Mouse (Mus musculus) cerebellum, adult 9-11 months (tissue): ENCODE measurements at regions not wholly inside any gene's neighbourhood (a gene's known extent, or its start where the extent isn't known, plus 50 kb on each side); places are given as distances from the start of the nearest gene placed in this dataset.

Experiments
- DNase-seq: peaks from one replicate; pipeline ENCODE4 v3.0.0; 2022

DNA sequence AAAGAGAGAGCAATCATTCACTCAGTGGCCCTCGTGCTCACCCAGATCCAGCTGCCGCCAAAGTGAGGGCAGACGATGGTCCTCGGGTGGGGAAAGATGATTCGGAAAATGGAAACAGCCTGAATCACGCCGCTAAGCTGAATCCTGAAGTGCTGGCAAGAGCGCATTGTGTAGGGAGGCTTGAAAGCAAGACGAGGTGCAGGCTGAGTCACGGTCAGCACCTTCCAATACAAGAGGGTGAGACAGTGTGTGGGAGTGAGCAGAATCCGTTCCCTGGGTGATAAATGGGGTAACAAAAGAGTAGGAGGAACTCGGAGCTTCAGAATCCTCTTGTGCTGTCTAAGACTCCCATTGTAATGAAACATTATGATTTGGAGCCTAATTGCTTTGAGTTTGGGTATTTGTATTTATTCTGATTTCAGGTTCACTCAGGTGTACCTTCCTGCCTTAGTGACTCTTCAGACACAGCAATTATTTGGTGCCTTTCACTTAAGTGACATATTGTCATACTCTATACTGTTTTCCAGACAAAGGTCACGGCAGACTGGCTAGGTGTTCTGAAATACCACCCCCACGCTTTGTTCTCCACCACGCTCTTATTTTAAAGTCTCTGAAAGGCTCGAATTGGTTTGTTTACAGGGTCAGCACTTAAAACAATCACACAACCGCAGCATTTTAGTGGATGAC is 70.0 kb downstream of the Mbip start:
- DNase-seq = no peak

- no peak for DNase-seq
Observed at GRCm38 (mm10) chr12:56265049-56265448, 80.6 kb downstream of the Mbip start.

GRCm38 (mm10) chr12:56261471-56261870 is 84.2 kb downstream of the Mbip start:
- DNase-seq = no peak

- no peak for DNase-seq
Observed at GRCm38 (mm10) chr12:56258401-56259050, 87.2 kb downstream of the Mbip start.

- no peak for DNase-seq
Observed at GRCm38 (mm10) chr12:56256243-56256881, 89.3 kb downstream of the Mbip start.

GRCm38 (mm10) chr12:56252612-56253444 is 92.9 kb downstream of the Mbip start:
- DNase-seq = no peak

DNA sequence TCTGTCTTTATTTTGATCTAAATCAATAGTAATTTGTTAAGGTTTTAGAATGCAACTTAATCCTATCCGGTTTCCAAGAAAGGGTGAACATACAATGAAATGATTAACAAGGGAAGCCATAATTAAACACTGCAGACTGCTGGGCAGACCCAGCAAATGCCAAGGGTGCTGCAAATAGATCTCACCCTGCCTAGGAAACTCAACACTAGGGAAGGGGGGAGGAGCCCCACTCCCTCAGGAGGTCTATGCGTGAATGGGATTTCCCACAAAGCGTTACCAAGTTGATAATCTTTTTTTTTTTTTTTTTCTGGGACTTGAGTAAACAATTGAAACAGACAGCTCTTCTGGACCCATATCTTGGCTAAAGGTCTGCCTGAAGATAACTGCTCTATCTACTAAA is 95.4 kb downstream of the Mbip start:
- no peak for DNase-seq

DNA sequence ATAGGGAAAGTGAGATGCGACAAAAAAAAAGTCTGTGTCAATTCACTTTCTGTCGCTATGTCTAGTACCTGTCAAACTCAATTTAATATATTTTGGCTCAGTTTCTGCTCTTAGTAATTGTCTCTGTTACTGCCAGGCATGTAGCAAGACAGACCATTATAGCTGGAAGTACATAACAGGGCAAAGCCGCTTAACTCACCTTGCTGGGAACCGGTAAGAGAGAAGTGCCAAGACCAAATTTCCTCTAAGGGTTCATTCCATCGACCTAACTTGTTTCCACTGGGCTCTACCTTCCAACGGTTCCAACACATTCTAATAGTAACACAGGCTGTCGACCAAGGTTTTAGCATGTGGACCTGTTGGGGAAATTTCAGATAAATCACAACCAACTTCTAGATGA is 99.3 kb downstream of the Mbip start:
- DNase-seq = no peak

DNA sequence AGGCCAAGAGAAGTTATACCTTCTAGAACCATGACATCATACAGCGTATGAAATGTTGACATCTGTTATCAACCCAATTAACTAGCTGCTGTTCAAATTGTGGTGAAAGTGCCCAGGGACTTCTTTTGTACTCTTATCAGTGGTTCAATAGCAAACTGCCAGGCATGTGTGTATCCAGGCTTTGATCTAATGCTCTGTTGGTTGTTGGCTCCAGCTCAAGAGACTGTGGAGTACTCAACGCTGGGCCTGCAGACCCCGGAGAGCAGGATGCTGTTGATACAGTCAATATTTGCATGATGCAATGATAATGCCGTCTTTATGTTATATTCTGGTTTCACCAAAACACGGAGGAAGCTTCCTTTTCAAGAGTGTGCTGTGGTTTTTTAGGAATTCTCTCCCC is 102.9 kb downstream of the Mbip start:
- no peak for DNase-seq

DNA sequence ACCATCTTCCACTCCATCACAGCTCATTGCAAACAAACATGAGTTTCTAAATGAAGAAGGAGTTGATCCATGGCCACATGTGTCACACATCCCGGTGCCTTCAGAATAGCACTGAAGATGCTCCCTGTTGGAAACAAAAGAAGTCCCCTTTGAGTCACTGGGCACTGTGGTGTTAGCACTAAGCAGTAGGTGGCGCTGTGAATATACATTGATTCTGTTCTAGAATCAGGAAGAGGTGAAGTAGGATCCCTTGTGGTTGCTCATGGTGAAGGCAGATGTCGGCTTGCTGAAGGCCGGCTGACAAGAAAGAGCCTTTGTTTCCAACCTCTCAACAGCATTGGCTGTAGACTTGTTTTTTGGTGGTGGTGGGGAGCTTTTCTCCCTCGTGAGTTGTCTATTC is 104.0 kb downstream of the Mbip start:
- DNase-seq = peak; percentile 3

DNA sequence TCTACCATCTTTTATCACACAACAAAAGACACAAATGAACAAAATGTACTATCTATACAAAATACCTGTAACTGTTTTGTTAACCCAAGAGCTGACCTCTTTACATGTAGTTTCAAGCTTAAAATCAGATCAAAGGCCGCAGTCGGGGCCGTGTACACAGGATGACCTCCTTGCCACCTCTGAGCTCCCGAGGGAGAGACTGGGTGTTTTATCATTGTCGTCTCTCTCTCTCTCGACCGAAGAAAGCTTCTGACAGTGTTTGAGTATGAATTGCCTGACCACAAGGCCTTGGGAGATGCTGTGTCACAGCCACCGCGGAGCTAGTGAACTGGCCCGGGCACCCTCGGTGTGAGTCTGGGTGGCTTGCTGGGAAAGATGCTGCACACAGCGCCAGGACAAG is 105.5 kb downstream of the Mbip start:
- no peak for DNase-seq

DNA sequence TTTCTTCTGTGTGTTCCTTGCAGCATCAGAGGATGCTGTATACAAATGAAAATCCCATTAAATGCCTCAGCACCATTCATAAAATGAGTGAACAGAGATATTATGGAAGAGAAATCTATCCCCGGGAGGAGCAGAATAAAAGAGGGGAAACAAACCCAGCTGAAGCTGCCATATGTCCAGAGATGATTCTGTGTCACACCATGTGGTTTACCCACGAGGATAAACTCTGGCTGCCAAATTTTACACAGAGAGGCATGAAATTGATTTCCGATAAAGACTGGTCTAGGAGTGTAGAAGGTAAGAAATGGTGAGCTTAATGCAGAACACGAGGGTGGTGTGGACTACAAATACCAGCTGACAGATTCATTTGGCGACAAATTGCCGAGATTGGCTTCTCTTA is 111.1 kb downstream of the Mbip start:
- no peak for DNase-seq

DNA sequence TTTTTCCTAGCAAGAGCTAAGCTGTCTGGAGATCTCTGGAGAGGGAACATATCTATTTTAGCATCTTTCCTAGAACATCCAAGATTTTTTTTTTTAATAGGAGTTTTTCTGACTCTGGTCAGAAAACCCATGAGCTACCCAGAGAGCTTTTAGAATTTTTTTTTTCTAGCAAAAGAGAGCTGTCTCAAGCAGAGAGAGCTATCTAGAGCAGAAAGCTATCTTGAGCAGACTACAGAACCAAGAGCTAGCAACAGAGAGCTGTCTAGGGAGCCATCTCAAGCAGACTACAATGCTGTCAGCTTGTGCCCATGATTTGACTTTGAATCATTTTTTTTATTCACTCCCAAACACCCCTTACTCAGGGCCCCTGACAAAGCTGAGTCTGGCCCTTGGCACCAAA is 112.5 kb downstream of the Mbip start:
- DNase-seq = no peak

GRCm38 (mm10) chr12:56224142-56224895 is 121.4 kb downstream of the Mbip start:
- DNase-seq = no peak

DNA sequence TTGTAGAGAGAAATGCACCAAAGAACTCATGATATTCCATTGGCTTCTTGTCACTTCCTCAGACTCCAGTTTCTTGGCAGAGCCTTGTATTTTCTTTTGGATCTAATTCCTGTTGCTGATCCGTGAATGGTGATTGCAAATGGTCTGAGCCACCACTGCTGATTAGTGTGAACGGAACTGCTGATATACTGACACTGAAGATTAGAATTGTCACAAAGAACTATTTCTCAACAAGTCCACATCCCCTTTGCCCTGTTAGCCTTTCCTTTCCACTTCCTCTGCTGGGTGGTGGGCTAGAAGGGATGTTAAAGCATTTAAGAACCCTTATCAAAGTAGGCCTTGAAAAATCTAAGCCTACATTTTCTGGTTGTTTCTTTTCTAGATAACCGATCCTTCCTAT is 152.2 kb downstream of the Mbip start:
- no peak for DNase-seq

GRCm38 (mm10) chr12:56189562-56189961 is 156.1 kb downstream of the Mbip start:
- DNase-seq = no peak

DNA sequence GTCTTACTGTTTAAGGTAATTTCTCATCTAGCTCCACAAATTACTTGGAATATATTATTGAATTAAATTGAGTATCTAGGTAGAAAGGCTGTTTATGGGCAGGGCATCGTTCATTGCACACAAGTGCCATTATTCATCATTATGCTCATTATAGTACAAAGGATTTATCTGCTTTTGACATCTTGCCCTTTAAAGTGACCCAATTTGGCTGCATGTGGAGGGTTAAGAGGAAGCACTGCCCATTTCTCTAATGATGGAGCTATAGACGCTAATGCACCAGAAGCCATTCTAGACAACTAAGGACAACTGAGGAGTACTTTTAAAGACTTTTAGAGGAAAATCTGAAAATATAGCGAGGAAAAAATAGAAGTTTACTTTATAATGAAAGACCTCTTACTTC is 185.0 kb downstream of the Mbip start:
- DNase-seq = no peak

DNA sequence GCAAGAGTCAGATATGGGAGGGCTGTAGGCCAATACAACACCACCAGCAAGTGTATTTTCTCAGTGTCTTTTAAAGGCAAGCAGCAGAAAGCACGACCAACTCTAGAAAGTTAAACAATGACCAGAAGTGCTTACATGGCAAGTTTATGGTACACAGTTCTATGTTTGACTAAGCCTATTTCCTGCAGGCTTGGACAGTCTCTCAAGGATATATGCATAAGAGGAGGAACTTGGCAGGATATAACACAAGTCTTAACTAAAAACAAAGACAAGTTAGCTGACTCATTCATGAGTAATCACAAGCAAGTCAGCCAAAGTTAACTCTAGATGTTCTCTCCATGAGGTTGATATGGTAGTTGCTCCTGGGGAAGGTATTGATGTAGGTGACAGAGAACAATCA is 201.3 kb downstream of the Mbip start:
- no peak for DNase-seq

DNA sequence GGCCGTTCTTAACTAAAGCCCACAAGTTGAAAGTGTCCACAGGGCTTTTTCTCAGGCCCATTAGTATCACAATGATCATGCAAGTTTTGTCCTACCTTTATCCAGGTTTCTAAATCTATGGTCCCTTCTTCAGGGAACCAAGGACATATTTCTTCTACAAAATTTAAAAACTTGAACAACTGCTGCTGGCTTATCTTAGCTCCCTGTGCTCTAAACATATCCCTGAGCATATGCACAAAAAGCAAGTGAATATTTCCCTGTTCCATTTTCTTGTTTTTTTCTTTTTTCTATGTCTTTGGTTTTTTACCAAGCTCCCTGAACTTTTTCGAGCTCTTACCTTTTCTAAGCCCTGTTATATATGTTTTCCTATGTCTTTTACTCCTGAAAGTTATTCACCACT is 201.9 kb downstream of the Mbip start:
- DNase-seq = no peak

- DNase-seq = no peak
Observed at GRCm38 (mm10) chr12:56114446-56114845, 231.2 kb downstream of the Mbip start.

DNA sequence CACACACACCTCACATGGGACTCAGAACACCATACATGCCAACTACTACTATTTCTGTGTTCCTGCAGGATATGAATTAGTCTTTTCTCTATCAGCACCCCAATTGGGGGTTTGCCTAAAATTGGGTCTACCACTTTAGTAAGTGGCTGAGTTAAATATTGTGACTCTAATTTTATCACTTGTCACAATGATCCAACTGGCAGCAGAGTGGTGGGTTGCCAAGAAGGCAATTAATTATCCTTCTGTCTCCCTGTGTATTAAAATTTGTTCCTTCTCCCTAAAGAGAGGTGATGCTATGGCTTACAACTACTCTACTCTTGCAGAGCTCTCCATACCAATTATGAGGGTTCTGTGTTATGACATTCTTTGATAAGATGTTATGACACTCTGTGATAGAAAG is 245.3 kb downstream of the Brms1l start:
- DNase-seq = no peak

DNA sequence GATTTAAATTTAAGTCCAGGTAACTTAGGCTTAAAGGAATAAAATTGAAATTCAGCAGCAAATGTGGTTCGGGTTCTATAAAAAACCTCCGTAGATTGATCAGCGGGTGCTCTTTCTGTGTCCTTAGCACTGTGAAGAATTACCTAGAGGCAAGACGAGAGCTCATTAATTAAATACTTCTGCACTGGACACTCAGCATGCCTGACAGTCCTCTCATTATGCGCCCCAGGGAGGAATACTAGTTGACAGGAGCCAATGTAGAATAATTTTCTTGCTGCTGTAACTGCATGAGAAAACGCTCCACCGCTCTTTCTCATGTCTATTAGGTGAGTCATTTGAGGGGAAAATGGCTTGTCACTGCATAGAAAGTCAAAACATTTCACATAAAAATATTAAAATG is 228.1 kb downstream of the Brms1l start:
- DNase-seq = no peak

GRCm38 (mm10) chr12:56058876-56059275 is 222.8 kb downstream of the Brms1l start:
- no peak for DNase-seq
